Mouse (Mus musculus) embryonic facial prominence, embryonic 11.5 days (tissue): ENCODE measurements around the gene Hist1h2ag. TPM values are rescaled to one million over a fixed set of nuclear protein-coding genes. Genes with fewer than 3 reads are reported as not detected.
A peak's percentile ranks its signal among the peaks of the same experiment; 100 is the strongest.

Experiments used
- ATAC-seq: fragments of 200-750 bp; cut with Nextera tagmentation; replicated peaks from 2 replicates; pipeline ENCODE4 v1.8.0; 2017; ENCODE audit warnings: low read depth; ENCODE audit not compliant: insufficient number of reproducible peaks, low FRiP score, low TSS enrichment
- DNase-seq: peaks from one replicate; pipeline ENCODE4 v3.0.0-alpha.2; 2015; ENCODE audit warnings: low spot score
- H3K27ac ChIP-seq: fragments of 300-500 bp; sonication (generic); replicated peaks from 2 replicates; pipeline ENCODE4 v1.5.1; 2014; ENCODE audit warnings: mild to moderate bottlenecking, low read depth, low read length, control low read depth
- H3K27me3 ChIP-seq: fragments of 300-500 bp; sonication (generic); 2 replicates; pipeline ENCODE4 v1.6.1; 2014; ENCODE audit warnings: mild to moderate bottlenecking, low read length, moderate library complexity, mixed read lengths; ENCODE audit not compliant: control insufficient read depth, insufficient read depth
- H3K36me3 ChIP-seq: fragments of 300-500 bp; sonication (generic); replicated peaks from 2 replicates; pipeline ENCODE4 v1.6.1; 2014; ENCODE audit warnings: low read depth, mild to moderate bottlenecking, low read length, moderate library complexity, mixed read lengths; ENCODE audit not compliant: control insufficient read depth, insufficient read depth
- H3K4me1 ChIP-seq: fragments of 300-500 bp; sonication (generic); 2 replicates; pipeline ENCODE4 v1.6.1; 2014; ENCODE audit warnings: low read length, mixed read lengths; ENCODE audit not compliant: control insufficient read depth, insufficient read depth
- H3K4me2 ChIP-seq: fragments of 300-500 bp; sonication (generic); 2 replicates; pipeline ENCODE4 v1.6.1; 2014; ENCODE audit warnings: low read depth, mild to moderate bottlenecking, control low read depth, low read length, moderate library complexity
- H3K4me3 ChIP-seq: fragments of 300-500 bp; sonication (generic); 2 replicates; pipeline ENCODE4 v1.5.1; 2014; ENCODE audit warnings: low read depth, low read length, control low read depth
- H3K9ac ChIP-seq: fragments of 300-500 bp; sonication (generic); replicated peaks from 2 replicates; pipeline ENCODE4 v1.6.1; 2014; ENCODE audit warnings: mild to moderate bottlenecking, control low read depth, low read length
- H3K9me3 ChIP-seq: fragments of 300-500 bp; sonication (generic); replicated peaks from 2 replicates; pipeline ENCODE4 v1.6.1; 2016; ENCODE audit warnings: mild to moderate bottlenecking, low read length, inconsistent platforms, mixed read lengths; ENCODE audit not compliant: control insufficient read depth
- WGBS: fragments of 180-500 bp; shearing (Covaris S2); extraction: QIAGEN DNeasy Blood & Tissue Kit; methylation state at CpG from one replicate; pipeline ENCODE4 v1.1.7; 2014; 5-methylcytosine and 5-hydroxymethylcytosine counted together
- polyA plus RNA-seq: library from polyadenylated mRNA; unstranded; fragments of >200 nt; fragmentation: Nextera tagmentation; extraction: Ambion mirVana; gene quantifications from 2 replicates; pipeline ENCODE4 v1.2.1, GENCODE M21; 2014

The Hist1h2ag gene
- polyA plus RNA-seq, 1 experiment from 2014 or later = 99.8 TPM

- ATAC-seq (no peak), DNase-seq (no peak)
- 21% methylated on average over 3 of the region's 3 CpGs for WGBS
- Histone ChIP-seq H3K4me1 (no peaks in the 10 kb centered on the region), H3K9ac (no peak overlapping the region), H3K27ac (no peak overlapping the region), H3K27me3 (peaks cover 51% of the 10 kb centered on the region), H3K4me2 (no peak overlapping the region), H3K9me3 (no peaks in the 10 kb centered on the region), H3K36me3 (no peaks in the 10 kb centered on the region), H3K4me3 (no peak overlapping the region)
Measured at GRCm38 (mm10) chr13:21998412-21998811, 44.3 kb downstream of the Hist1h2ag start.

- 8% methylated on average over 4 of the region's 4 CpGs for WGBS
- Histone ChIP-seq H3K4me3 (no peak overlapping the region), H3K27ac (no peak overlapping the region), H3K9me3 (no peaks in the 10 kb centered on the region), H3K27me3 (peaks cover 51% of the 10 kb centered on the region), H3K4me1 (no peaks in the 10 kb centered on the region), H3K9ac (no peak overlapping the region), H3K36me3 (no peaks in the 10 kb centered on the region), H3K4me2 (no peak overlapping the region)
- DNase-seq = no peak
- ATAC-seq = no peak
Measured at GRCm38 (mm10) chr13:21997821-21998220, 44.9 kb downstream of the Hist1h2ag start.

- Histone ChIP-seq H3K27me3 (peaks cover 46% of the 10 kb centered on the region), H3K27ac (no peak overlapping the region), H3K4me2 (peak overlapping the region; percentile 22; the same call in 1 of the 2 replicates), H3K9ac (no peak overlapping the region), H3K36me3 (no peaks in the 10 kb centered on the region), H3K9me3 (no peaks in the 10 kb centered on the region), H3K4me1 (no peaks in the 10 kb centered on the region), H3K4me3 (peak overlapping the region; percentile 21)
- DNase-seq = no peak
- WGBS = 1% methylated on average over 21 of the region's 21 CpGs
- ATAC-seq = no peak
Measured at GRCm38 (mm10) chr13:21997201-21997820, 45.4 kb downstream of the Hist1h2ag start.

GRCm38 (mm10) chr13:21996840-21997185 is 45.9 kb downstream of the Hist1h2ag start:
- ATAC-seq = no peak
- H3K4me2 ChIP-seq = peak overlapping the region; percentile 22
- WGBS = under 1% methylated on average over 13 of the region's 13 CpGs

GRCm38 (mm10) chr13:21996101-21996839 is 46.5 kb downstream of the Hist1h2ag start:
- Histone ChIP-seq H3K4me3 (peak overlapping the region; percentile 21), H3K4me1 (no peaks in the 10 kb centered on the region), H3K4me2 (peak overlapping the region; percentile 22), H3K9ac (no peak overlapping the region), H3K9me3 (no peaks in the 10 kb centered on the region), H3K27ac (no peak overlapping the region), H3K27me3 (peaks cover 37% of the 10 kb centered on the region), H3K36me3 (no peaks in the 10 kb centered on the region)
- no peak for ATAC-seq
- DNase-seq = peak; percentile 81
- WGBS = 2% methylated on average over 12 of the region's 12 CpGs

More at GRCm38 (mm10) chr13:21996840-21997185, 45.9 kb downstream of the Hist1h2ag start:
- Histone ChIP-seq H3K9ac (no peak overlapping the region), H3K4me1 (no peaks in the 10 kb centered on the region), H3K27ac (no peak overlapping the region), H3K36me3 (no peaks in the 10 kb centered on the region), H3K27me3 (peaks cover 41% of the 10 kb centered on the region), H3K9me3 (no peaks in the 10 kb centered on the region), H3K4me3 (peak overlapping the region; percentile 21)
- DNase-seq = no peak

- Histone ChIP-seq H3K4me1 (no peaks in the 10 kb centered on the region), H3K36me3 (no peaks in the 10 kb centered on the region), H3K4me2 (peak overlapping the region; percentile 60), H3K27ac (no peak overlapping the region), H3K27me3 (peaks cover 33% of the 10 kb centered on the region), H3K9me3 (no peaks in the 10 kb centered on the region), H3K4me3 (peak overlapping the region; percentile 34), H3K9ac (no peak overlapping the region)
- WGBS = under 1% methylated on average over 21 of the region's 21 CpGs
- peak; percentile 70 for DNase-seq
- ATAC-seq = peak; percentile 67; the same call in 1 of the 2 replicates
Measured at GRCm38 (mm10) chr13:21995331-21995914, 47.3 kb downstream of the Hist1h2ag start.

GRCm38 (mm10) chr13:21994896-21995295 is 47.8 kb downstream of the Hist1h2ag start:
- whole genome bisulfite sequencing = 6% methylated on average over 8 of the region's 8 CpGs
- peak; percentile 44 for DNase-seq
- Histone ChIP-seq H3K9ac (no peak overlapping the region), H3K36me3 (no peaks in the 10 kb centered on the region), H3K4me3 (peak overlapping the region; percentile 34), H3K4me1 (no peaks in the 10 kb centered on the region), H3K27me3 (peaks cover 30% of the 10 kb centered on the region), H3K27ac (no peak overlapping the region), H3K9me3 (no peaks in the 10 kb centered on the region), H3K4me2 (peak overlapping the region; percentile 60)
- no peak for ATAC-seq
